Mouse (Mus musculus) MEL (cell line): Measurements from ENCODE around the gene Rnf126.

Experiments
- CTCF ChIP-seq, 3 experiments: IDR thresholded peaks in 2 of 3; conservative IDR thresholded peaks in 1 of 3; 2 replicates each; pipeline ENCODE4 v1.5.1; 2011 to 2012; ENCODE audit warnings: low read length in 3 of 3, low read depth in 2 of 3, mild to moderate bottlenecking in 2 of 3, improper control_type of control experiment in 1 of 3, inconsistent platforms in 1 of 3, mixed read lengths in 1 of 3, moderate library complexity in 1 of 3; ENCODE audit not compliant: control insufficient read depth in 1 of 3, insufficient read depth in 1 of 3, poor library complexity in 1 of 3, severe bottlenecking in 1 of 3
- EP300 ChIP-seq, 2 experiments: IDR thresholded peaks; 2 replicates each; pipeline ENCODE4 v1.6.1; 2011; ENCODE audit warnings: improper control_type of control experiment in 2 of 2, low read length in 2 of 2, low read depth in 1 of 2, mild to moderate bottlenecking in 1 of 2
- MAFK ChIP-seq: IDR thresholded peaks from 2 replicates; pipeline ENCODE4 v1.6.1; 2011; ENCODE audit warnings: low read depth, mild to moderate bottlenecking, low read length, improper control_type of control experiment, borderline replicate concordance
- MYC ChIP-seq: IDR thresholded peaks from 2 replicates; pipeline ENCODE4 v1.6.1; 2011; ENCODE audit warnings: low read depth, mild to moderate bottlenecking, low read length, improper control_type of control experiment, moderate library complexity
- POLR2AphosphoS5 ChIP-seq: IDR thresholded peaks from 2 replicates; pipeline ENCODE4 v1.6.1; 2012; ENCODE audit warnings: low read depth, borderline replicate concordance, mild to moderate bottlenecking, inconsistent platforms, low read length, moderate library complexity, mixed read lengths
- UBTF ChIP-seq: IDR thresholded peaks from 2 replicates; pipeline ENCODE4 v1.6.1; 2012; ENCODE audit warnings: low read depth, mild to moderate bottlenecking, inconsistent platforms, low read length, improper control_type of control experiment, moderate library complexity, borderline replicate concordance; ENCODE audit not compliant: insufficient read depth

- TF ChIP-seq MYC (no peak), EP300 (IDR thresholded peaks at IDR 0.05; ENCODE audit: low read depth in 1 of 2, low read length in 2 of 2) (no peak), CTCF (IDR thresholded peaks at IDR 0.05 in 2 of 3, conservative IDR thresholded peaks at IDR 0.05 in 1 of 3; ENCODE audit: control insufficient read depth in 1 of 3, insufficient read depth in 1 of 3, low read depth in 2 of 3, low read length in 3 of 3, poor library complexity in 1 of 3, severe bottlenecking in 1 of 3) (no peak), MAFK (no peak), POLR2AphosphoS5 (no peak), UBTF (no peak)
Measured at GRCm38 (mm10) chr10:79736706-79737105, 30.0 kb downstream of the Rnf126 start.
